ENCODE assay signal across 9 mouse cellular contexts in the genomic region with DNA sequence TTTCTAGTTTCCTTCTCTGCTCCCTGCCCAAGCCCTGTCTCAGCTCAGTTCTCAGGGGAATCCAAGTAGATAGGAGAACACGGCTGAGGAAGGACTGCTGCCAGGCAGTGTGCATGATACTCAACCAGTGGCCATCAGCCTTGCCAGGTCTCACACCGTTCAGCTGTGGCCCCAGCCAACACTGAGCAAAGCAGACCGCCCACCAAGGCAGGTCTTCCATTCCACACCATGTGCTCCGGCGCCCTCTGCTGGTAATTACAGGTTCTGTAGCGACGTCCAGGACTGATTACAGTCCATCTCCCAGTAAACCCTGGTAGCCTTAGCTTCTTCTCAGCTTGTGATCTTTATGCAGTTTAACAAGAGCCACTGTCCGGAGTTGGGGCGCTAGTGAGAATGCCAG.
A peak's percentile ranks its signal among the peaks of the same experiment; 100 is the strongest.
DNase-seq lines count a peak whose midpoint lies in the region; ATAC-seq and TF ChIP-seq lines count a peak whose summit lies in the region.
"Had no signal": no experiment of that assay in that cellular context is flagged by ENCODE, and none has a peak within 500 bp of the region (broad histone marks: within the 10 kb centered on the region; RNA-seq: fewer than 3 reads in every experiment).

No protein-coding gene starts in this region.

- peak; percentile 79 for TF ChIP-seq CTCF in liver, postnatal 0 days (IDR thresholded peaks at IDR 0.05; ENCODE audit: low read depth)

- H3K4me3 ChIP-seq in liver, postnatal 0 days (ENCODE audit: low read depth, low read length) = no peak overlapping the region
- H3K4me3 ChIP-seq: neural tube, embryonic 13.5 days had no signal

- H3K36me3 ChIP-seq in liver, postnatal 0 days (replicated peaks; ENCODE audit: insufficient read depth, low read length) = no peaks in the 10 kb centered on the region
- H3K36me3 ChIP-seq: neural tube, embryonic 13.5 days had no signal

- no peak for ATAC-seq in liver, postnatal 0 days
- ATAC-seq in monocyte, adult 5-6 weeks (replicated peaks; ENCODE audit: insufficient number of reproducible peaks, low FRiP score, low TSS enrichment, poor library complexity, severe bottlenecking) = no peak

- no peak for TF ChIP-seq EP300 in liver, postnatal 0 days (IDR thresholded peaks at IDR 0.05; ENCODE audit: low read depth)

- H3K4me2 ChIP-seq in liver, postnatal 0 days (ENCODE audit: low read depth, low read length) = no peak overlapping the region
- H3K4me2 ChIP-seq: neural tube, embryonic 13.5 days had no signal

- H3K9me3 ChIP-seq in liver, postnatal 0 days (ENCODE audit: low read length) = no peaks in the 10 kb centered on the region
- H3K9me3 ChIP-seq: neural tube, embryonic 13.5 days had no signal

- no peak overlapping the region for H3K9ac ChIP-seq in liver, postnatal 0 days (replicated peaks)
- H3K9ac ChIP-seq: neural tube, embryonic 13.5 days had no signal

- no peak overlapping the region for H3K27ac ChIP-seq in liver, postnatal 0 days (ENCODE audit: low read depth)
- H3K27ac ChIP-seq: neural tube, embryonic 13.5 days had no signal

- 10% methylated on average over 9 of the region's 9 CpGs for WGBS in liver, postnatal 0 days (ENCODE audit: insufficient replicate concordance)

- H3K4me1 ChIP-seq in liver, postnatal 0 days (ENCODE audit: insufficient read depth) = no peaks in the 10 kb centered on the region

- peak; percentile 14 to 54 for DNase-seq in urinary bladder, adult 18-20 months (ENCODE audit: low spot score in 2 of 2)
- DNase-seq in urinary bladder, postnatal 10 days (ENCODE audit: low spot score) = no peak
- DNase-seq in c-Kit-positive CD71-positive TER-119-positive erythroid progenitor cells, embryonic 14.5 days (ENCODE audit: low spot score) = peak; percentile 49
- DNase-seq in gastrocnemius, adult 18-20 months (ENCODE audit: low spot score) = peak; percentile 84
- peak; percentile 52 to 66 for DNase-seq in kidney, adult 8-10 months
- DNase-seq in liver, postnatal 0 days = peak; percentile 69
- DNase-seq in right cerebral cortex, postnatal 14 days = peak; percentile 62

- no peaks in the 10 kb centered on the region for H3K27me3 ChIP-seq in liver, postnatal 0 days (ENCODE audit: insufficient read depth, low read length)
